Mouse (Mus musculus): Measurements from ENCODE around the gene Gm49333. TPM values are rescaled to one million over a fixed set of nuclear protein-coding genes. Genes with fewer than 3 reads are reported as not detected.
"Not testable (repeated sequence)": the region's sequence is repeated elsewhere in the genome, so short reads cannot be mapped to it uniquely, and the experiment has no call there.

Gm49333 gene
- polyA plus RNA-seq, 1 experiment from 2014 or later, result not detected

DNA sequence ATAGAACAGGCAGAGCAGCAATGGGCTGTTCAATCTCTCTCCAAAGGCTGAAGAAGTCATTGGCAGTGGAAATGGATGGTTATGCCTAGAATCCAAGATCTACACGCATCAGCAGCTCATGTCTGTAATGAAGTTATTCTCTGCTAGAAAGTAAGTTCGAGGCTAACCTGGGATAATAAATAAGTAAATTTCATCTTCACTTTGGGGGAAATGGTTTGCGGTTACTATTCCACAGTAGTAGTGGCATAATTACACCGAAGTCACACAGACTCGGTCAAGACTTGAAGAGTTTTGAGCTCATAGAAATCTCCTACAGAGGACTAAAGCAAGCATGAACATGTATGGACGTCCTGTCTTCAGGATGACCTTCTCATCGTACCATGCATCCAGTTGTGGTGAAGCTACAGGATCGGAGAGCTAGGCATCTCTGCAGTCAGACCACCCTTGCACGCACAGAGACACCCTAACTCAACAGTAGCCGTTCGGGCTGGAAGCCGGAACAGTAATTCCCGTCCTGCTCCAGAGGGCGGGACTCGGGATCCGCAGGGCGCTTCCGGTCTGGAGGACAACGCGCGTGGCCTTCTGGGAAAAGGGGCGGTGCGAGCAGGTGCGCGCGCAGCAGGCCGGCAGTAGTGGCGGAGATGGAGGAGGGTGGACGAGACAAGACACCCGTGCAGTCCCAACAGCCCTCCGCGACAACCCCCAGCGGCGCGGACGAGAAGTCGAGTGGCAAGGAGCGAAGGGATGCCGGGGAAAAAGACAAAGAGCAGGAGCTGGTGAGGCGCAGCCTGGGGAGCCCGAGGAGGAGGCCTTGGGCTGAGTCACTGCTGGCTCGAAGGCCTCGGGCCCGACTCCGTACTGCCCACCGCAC is 39.9 kb downstream of the Gm49333 start, which contains the start of gene Psmd2:
Gene Psmd2 (plus strand): TSS at position 577 of the 871 bp plus-strand sequence.
- Histone ChIP-seq H3K4me3 (ENCODE audit: low read length) (peak within 1 kb of the TSS; percentile 95), H3K4me2 (ENCODE audit: low read depth, low read length) (peak within 1 kb of the TSS; percentile 96), H3K27me3 (ENCODE audit: control insufficient read depth, insufficient read depth, low read depth, low read length) (no peaks in the 10 kb centered on the region), H3K27ac (ENCODE audit: low read length) (peak within 1 kb of the TSS; percentile 58; the same call in 1 of the 2 replicates), H3K9me3 (ENCODE audit: control insufficient read depth, low read length) (no peaks in the 10 kb centered on the region), H3K36me3 (ENCODE audit: control insufficient read depth, insufficient read depth, low read length) (peaks cover 20% of the 10 kb centered on the region), H3K4me1 (replicated peaks; ENCODE audit: control insufficient read depth, insufficient read depth, low read length) (peaks cover 13% of the 10 kb centered on the region), H3K9ac (ENCODE audit: low read length) (peak within 1 kb of the TSS; percentile 96)
- WGBS, result 1% methylated on average over 45 of the region's 46 CpGs
- ATAC-seq (ENCODE audit: low read depth), result peak; percentile 98

DNA sequence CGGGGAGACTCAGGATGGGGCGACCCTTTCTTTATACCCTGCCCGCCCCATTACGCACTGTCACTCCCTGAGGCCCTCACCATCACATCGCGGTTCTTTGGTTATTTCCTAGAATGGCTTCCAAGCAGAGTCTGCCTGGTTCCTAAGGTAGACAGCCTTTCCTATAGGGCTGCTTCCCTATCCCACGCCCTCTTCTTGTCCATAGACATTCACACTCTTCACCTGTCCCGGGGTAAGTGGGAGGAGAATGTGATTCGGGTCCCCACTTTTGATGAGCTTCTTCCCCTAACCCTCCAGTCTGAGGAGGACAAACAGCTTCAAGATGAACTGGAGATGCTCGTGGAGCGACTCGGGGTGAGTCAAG is 40.5 kb downstream of the Gm49333 start:
- ATAC-seq (ENCODE audit: low read depth), result no peak; the same call in 1 of the 2 replicates
- Histone ChIP-seq H3K4me3 (ENCODE audit: low read length) (peak overlapping the region; percentile 95), H3K9me3 (ENCODE audit: control insufficient read depth, low read length) (no peaks in the 10 kb centered on the region), H3K27ac (ENCODE audit: low read length) (0 out of 2 replicates have a peak overlapping the region, but pooled peaks have one; percentile 22), H3K4me2 (ENCODE audit: low read depth, low read length) (peak overlapping the region; percentile 96), H3K4me1 (replicated peaks; ENCODE audit: control insufficient read depth, insufficient read depth, low read length) (peaks cover 13% of the 10 kb centered on the region), H3K27me3 (ENCODE audit: control insufficient read depth, insufficient read depth, low read depth, low read length) (no peaks in the 10 kb centered on the region), H3K9ac (ENCODE audit: low read length) (peak overlapping the region; percentile 96), H3K36me3 (ENCODE audit: control insufficient read depth, insufficient read depth, low read length) (peaks cover 26% of the 10 kb centered on the region)
- WGBS, result 7% methylated on average over 12 of the region's 12 CpGs

DNA sequence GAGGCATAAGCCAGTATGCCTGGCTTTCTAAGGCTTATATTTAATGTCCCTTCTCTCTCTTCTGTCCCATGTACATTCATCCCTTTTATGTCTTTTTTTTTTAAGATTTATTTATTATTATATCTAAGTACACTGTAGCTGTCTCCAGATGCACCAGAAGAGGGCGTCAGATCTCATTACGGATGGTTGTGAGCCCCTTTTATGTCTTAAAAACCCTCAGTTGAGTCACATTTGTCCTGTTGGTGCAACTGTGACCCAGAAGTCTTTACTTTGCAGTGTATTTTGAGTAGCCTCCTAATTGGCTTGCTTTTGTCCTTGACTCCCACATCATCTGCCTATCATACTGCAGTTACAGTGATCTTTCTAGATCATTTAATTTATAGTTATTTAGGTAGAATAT is 41.9 kb downstream of the Gm49333 start:
- Histone ChIP-seq H3K4me1 (replicated peaks; ENCODE audit: control insufficient read depth, insufficient read depth, low read length) (peaks cover 13% of the 10 kb centered on the region), H3K27me3 (ENCODE audit: control insufficient read depth, insufficient read depth, low read depth, low read length) (no peaks in the 10 kb centered on the region), H3K9me3 (ENCODE audit: control insufficient read depth, low read length) (no peaks in the 10 kb centered on the region), H3K27ac (ENCODE audit: low read length) (no peak overlapping the region), H3K9ac (ENCODE audit: low read length) (no peak overlapping the region), H3K36me3 (ENCODE audit: control insufficient read depth, insufficient read depth, low read length) (peaks cover 38% of the 10 kb centered on the region), H3K4me3 (ENCODE audit: low read length) (no peak overlapping the region), H3K4me2 (ENCODE audit: low read depth, low read length) (no peak overlapping the region)
- 37% methylated on average over 2 of the region's 2 CpGs for WGBS
- no peak for ATAC-seq (ENCODE audit: low read depth)

DNA sequence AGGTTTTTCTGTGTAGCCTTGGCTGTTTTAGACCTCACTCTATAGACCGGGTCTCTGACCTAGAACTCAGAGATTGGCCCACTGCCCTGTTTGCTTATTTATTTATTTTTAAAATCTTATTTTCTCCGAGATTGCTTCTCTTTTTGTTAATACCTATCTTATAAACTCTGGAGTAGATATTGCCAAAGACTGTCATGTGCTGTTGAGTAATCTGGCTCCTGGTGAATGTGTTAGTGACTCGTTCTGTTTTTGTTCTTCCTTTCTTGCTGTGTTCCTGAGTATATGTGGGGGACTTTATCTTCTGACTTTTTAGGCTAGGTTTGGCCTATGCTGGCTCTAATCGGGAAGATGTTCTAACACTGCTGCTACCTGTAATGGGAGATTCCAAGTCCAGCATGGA is 46.3 kb downstream of the Gm49333 start:
- Histone ChIP-seq H3K36me3 (ENCODE audit: control insufficient read depth, insufficient read depth, low read length) (peaks cover 70% of the 10 kb centered on the region), H3K4me3 (ENCODE audit: low read length) (no peak overlapping the region), H3K4me2 (ENCODE audit: low read depth, low read length) (no peak overlapping the region), H3K27ac (ENCODE audit: low read length) (no peak overlapping the region), H3K9ac (ENCODE audit: low read length) (no peak overlapping the region), H3K9me3 (ENCODE audit: control insufficient read depth, low read length) (no peaks in the 10 kb centered on the region), H3K27me3 (ENCODE audit: control insufficient read depth, insufficient read depth, low read depth, low read length) (no peaks in the 10 kb centered on the region), H3K4me1 (replicated peaks; ENCODE audit: control insufficient read depth, insufficient read depth, low read length) (peaks cover 4% of the 10 kb centered on the region; the same call in 1 of the 2 replicates)
- no peak for ATAC-seq (ENCODE audit: low read depth)
- WGBS, result 78% methylated on average over 4 of the region's 4 CpGs

DNA sequence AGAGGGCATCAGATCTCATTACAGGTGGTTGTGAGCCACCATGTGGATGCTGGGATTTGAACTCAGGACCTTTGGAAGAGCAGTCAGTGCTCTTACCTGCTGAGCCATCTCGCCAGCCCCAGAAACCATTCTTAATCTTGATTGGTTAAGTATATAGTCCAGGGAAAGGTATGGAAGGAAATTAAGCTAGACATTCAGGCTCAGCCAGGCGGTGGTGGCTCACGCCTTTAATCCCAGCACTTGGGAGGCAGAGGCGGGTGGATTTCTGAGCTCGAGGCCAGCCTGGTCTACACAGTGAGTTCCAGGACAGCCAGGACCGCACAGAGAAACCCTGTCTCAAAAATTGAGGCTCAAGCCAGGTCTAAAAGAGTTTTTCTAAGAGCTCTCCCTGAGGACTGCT is 56.6 kb downstream of the Gm49333 start, which contains the start of gene Eif4g1:
Gene Eif4g1 (plus strand): TSS at position 301 of the 400 bp plus-strand sequence.
- WGBS, result 93% methylated on average over 4 of the region's 6 CpGs
- not testable (repeated sequence) for H3K36me3 ChIP-seq (ENCODE audit: control insufficient read depth, insufficient read depth, low read length)

DNA sequence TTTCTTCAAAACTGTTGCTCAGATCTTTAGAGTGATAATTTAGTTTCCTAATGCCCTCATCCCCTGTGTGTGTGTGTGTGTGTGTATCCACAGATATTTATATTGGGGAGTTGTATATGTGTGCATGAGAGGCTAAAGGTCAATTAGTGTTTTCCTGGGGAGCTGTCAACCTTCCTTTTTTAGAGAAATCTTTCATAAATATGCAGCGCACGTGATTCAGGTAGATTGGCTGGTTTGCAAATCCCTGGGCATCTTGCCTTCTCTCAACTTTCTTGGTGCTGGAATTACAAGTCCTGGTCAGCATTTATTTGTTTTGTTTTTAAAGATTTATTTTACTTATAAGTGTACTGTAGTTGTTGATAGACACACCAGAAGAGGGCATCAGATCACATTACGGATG is 58.9 kb downstream of the Gm49333 start:
- Histone ChIP-seq H3K9me3 (ENCODE audit: control insufficient read depth, low read length) (no peaks in the 10 kb centered on the region), H3K4me1 (replicated peaks; ENCODE audit: control insufficient read depth, insufficient read depth, low read length) (peaks cover 18% of the 10 kb centered on the region), H3K27me3 (ENCODE audit: control insufficient read depth, insufficient read depth, low read depth, low read length) (no peaks in the 10 kb centered on the region), H3K9ac (ENCODE audit: low read length) (no peak overlapping the region), H3K27ac (ENCODE audit: low read length) (no peak overlapping the region), H3K4me3 (ENCODE audit: low read length) (no peak overlapping the region), H3K4me2 (ENCODE audit: low read depth, low read length) (no peak overlapping the region), H3K36me3 (ENCODE audit: control insufficient read depth, insufficient read depth, low read length) (peaks cover 1% of the 10 kb centered on the region; the same call in 1 of the 2 replicates)
- ATAC-seq (ENCODE audit: low read depth), result no peak
- 83% methylated on average over 3 of the region's 3 CpGs for WGBS

More for the DNA sequence above, 56.6 kb downstream of the Gm49333 start, which contains the start of gene Eif4g1:
- not testable (repeated sequence) for H3K27me3 ChIP-seq (ENCODE audit: control insufficient read depth, insufficient read depth, low read depth, low read length); H3K27ac ChIP-seq (ENCODE audit: low read length); H3K9me3 ChIP-seq (ENCODE audit: control insufficient read depth, low read length); H3K4me1 ChIP-seq (replicated peaks; ENCODE audit: control insufficient read depth, insufficient read depth, low read length); H3K9ac ChIP-seq (ENCODE audit: low read length); H3K4me3 ChIP-seq (ENCODE audit: low read length); H3K4me2 ChIP-seq (ENCODE audit: low read depth, low read length); ATAC-seq (ENCODE audit: low read depth)

DNA sequence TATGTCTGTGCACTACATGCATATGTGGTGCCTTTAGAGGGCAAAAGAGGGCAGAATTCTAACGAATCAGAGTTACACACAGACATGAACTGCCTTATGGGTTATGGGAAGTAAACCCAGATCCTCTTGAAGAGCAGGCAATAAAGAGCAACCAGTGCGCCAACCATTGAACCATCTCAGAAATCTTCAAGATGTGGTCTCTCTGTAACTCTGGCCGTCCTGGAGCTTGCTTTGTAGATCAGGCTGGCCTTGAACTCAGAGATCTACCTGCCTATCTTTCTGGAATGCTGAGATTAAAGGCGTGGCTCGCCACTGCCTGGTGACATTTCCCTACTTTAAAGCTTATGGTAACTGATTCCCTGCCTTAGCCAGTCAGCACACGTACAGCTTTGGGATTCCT is 60.5 kb downstream of the Gm49333 start:
- no peak for ATAC-seq (ENCODE audit: low read depth)
- Histone ChIP-seq H3K27ac (ENCODE audit: low read length) (0 out of 2 replicates have a peak overlapping the region, but pooled peaks have one; percentile 95), H3K9ac (ENCODE audit: low read length) (peak overlapping the region; percentile 13; the same call in 1 of the 2 replicates), H3K4me1 (replicated peaks; ENCODE audit: control insufficient read depth, insufficient read depth, low read length) (peaks cover 18% of the 10 kb centered on the region), H3K36me3 (ENCODE audit: control insufficient read depth, insufficient read depth, low read length) (peaks cover 12% of the 10 kb centered on the region), H3K4me2 (ENCODE audit: low read depth, low read length) (peak overlapping the region; percentile 90), H3K27me3 (ENCODE audit: control insufficient read depth, insufficient read depth, low read depth, low read length) (no peaks in the 10 kb centered on the region), H3K9me3 (ENCODE audit: control insufficient read depth, low read length) (no peaks in the 10 kb centered on the region), H3K4me3 (ENCODE audit: low read length) (peak overlapping the region; percentile 97)
- 18% methylated on average over 6 of the region's 6 CpGs for WGBS

DNA sequence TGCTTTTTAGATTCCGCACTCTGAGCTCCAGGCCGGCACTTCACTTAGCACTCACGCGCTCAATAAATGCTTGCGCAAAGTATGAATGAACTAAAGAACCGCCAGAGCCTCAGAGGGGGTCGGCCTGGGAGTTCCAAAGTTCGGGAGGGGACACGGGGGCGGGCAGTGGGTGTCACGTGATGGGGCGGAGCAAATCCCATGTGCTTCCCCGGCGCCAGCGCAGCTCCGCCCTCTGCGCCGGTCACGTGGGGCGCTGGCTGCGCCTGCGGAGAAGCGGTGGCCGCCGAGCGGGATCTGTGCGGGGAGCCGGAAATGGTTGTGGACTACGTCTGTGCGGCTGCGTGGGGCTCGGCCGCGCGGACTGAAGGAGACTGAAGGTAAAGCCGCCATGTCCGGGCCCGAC is 61.1 kb downstream of the Gm49333 start:
- ATAC-seq (ENCODE audit: low read depth), result peak; percentile 97
- WGBS, result 1% methylated on average over 35 of the region's 38 CpGs

DNA sequence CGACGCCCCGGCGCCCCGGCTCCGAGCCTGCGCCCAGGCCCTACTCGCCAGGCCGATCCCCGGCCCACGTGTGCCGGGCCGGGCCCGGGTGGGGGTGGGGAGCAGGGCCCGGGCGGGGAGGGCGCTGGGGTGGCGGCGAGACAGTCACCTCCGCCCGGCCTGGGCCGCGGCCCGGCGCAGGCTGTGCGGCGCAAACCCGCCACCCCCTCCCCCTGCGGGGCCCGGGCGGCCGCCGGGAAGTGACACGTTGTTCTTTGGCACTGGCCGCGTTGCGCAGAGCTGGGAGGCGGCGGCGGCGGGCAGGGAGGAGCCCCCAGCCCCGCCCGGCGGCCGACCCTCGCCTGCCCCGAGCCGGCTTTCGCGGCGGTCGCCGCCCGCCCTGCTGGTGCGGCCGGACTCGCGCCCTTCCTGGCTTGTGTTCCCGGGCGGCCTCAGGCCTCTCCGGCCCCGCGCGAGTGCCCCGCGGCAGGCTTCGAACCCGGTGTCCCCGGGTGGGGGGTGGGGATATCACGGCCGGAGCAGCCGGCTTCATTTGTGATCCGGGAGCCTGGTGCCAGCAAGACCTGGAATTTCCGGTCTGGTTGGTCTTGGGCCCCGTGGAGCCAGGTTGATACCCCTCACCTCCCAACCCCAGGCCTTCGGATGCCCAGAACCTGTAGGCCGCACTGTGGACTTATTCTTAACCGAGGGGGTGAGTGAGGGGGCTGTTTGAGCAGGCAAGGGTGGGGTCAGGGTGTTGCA is 61.7 kb downstream of the Gm49333 start:
- H3K27me3 ChIP-seq (ENCODE audit: control insufficient read depth, insufficient read depth, low read depth, low read length), result no peaks in the 10 kb centered on the region
- peaks cover 21% of the 10 kb centered on the region for H3K36me3 ChIP-seq (ENCODE audit: control insufficient read depth, insufficient read depth, low read length)
- peak; percentile 77 for ATAC-seq (ENCODE audit: low read depth)
- 0% methylated on average over 37 of the region's 78 CpGs for WGBS
- H3K9me3 ChIP-seq (ENCODE audit: control insufficient read depth, low read length), result no peaks in the 10 kb centered on the region
- peak overlapping the region; percentile 95 for H3K27ac ChIP-seq (ENCODE audit: low read length)
- peak overlapping the region; percentile 90 for H3K4me2 ChIP-seq (ENCODE audit: low read depth, low read length)
- peak overlapping the region; percentile 97 for H3K4me3 ChIP-seq (ENCODE audit: low read length)
- H3K9ac ChIP-seq (ENCODE audit: low read length), result peak overlapping the region; percentile 95
- peaks cover 25% of the 10 kb centered on the region for H3K4me1 ChIP-seq (replicated peaks; ENCODE audit: control insufficient read depth, insufficient read depth, low read length)

More for the DNA sequence above, 61.1 kb downstream of the Gm49333 start:
- Histone ChIP-seq H3K9me3 (ENCODE audit: control insufficient read depth, low read length) (no peaks in the 10 kb centered on the region), H3K4me1 (replicated peaks; ENCODE audit: control insufficient read depth, insufficient read depth, low read length) (peaks cover 21% of the 10 kb centered on the region), H3K27ac (ENCODE audit: low read length) (peak overlapping the region; percentile 95), H3K36me3 (ENCODE audit: control insufficient read depth, insufficient read depth, low read length) (peaks cover 17% of the 10 kb centered on the region), H3K9ac (ENCODE audit: low read length) (peak overlapping the region; percentile 95), H3K4me3 (ENCODE audit: low read length) (peak overlapping the region; percentile 97), H3K4me2 (ENCODE audit: low read depth, low read length) (peak overlapping the region; percentile 90), H3K27me3 (ENCODE audit: control insufficient read depth, insufficient read depth, low read depth, low read length) (no peaks in the 10 kb centered on the region)

All from lung, embryonic 16.5 days (tissue).